Mouse (Mus musculus) kidney, embryonic 14.5 days (tissue): Measurements from ENCODE around the gene Lama2. TPM values are rescaled to one million over a fixed set of nuclear protein-coding genes. Genes with fewer than 3 reads are reported as not detected.
"Not testable (repeated sequence)": the region's sequence is repeated elsewhere in the genome, so short reads cannot be mapped to it uniquely, and the experiment has no call there.

Source experiments
- ATAC-seq: fragments of 200-750 bp; cut with Nextera tagmentation; 2 replicates; pipeline ENCODE4 v1.8.0; 2017; ENCODE audit warnings: moderate number of reproducible peaks, mild to moderate bottlenecking, moderate TSS enrichment, moderate library complexity; ENCODE audit not compliant: low FRiP score, low TSS enrichment
- H3K27ac ChIP-seq: fragments of 300-500 bp; sonication (generic); 2 replicates; pipeline ENCODE4 v1.5.1; 2014; ENCODE audit warnings: low read depth, mild to moderate bottlenecking, low read length, moderate library complexity, mixed read lengths
- H3K27me3 ChIP-seq: fragments of 300-500 bp; sonication (generic); 2 replicates; pipeline ENCODE4 v1.6.1; 2014; ENCODE audit warnings: mild to moderate bottlenecking, low read length; ENCODE audit not compliant: control insufficient read depth, insufficient read depth
- H3K36me3 ChIP-seq: fragments of 300-500 bp; sonication (generic); 2 replicates; pipeline ENCODE4 v1.6.1; 2014; ENCODE audit warnings: low read length, mixed read lengths; ENCODE audit not compliant: control insufficient read depth, insufficient read depth
- H3K4me1 ChIP-seq: fragments of 300-500 bp; sonication (generic); 2 replicates; pipeline ENCODE4 v1.6.1; 2014; ENCODE audit warnings: low read length, mixed read lengths; ENCODE audit not compliant: control insufficient read depth, insufficient read depth
- H3K4me2 ChIP-seq: fragments of 300-500 bp; sonication (generic); replicated peaks from 2 replicates; pipeline ENCODE4 v1.6.1; 2014; ENCODE audit warnings: low read depth, mild to moderate bottlenecking, low read length
- H3K4me3 ChIP-seq: fragments of 300-500 bp; sonication (generic); 2 replicates; pipeline ENCODE4 v1.5.1; 2014; ENCODE audit warnings: mild to moderate bottlenecking, low read length
- H3K9ac ChIP-seq: fragments of 300-500 bp; sonication (generic); 2 replicates; pipeline ENCODE4 v1.6.1; 2014; ENCODE audit warnings: low read depth, mild to moderate bottlenecking, low read length, moderate library complexity
- H3K9me3 ChIP-seq: fragments of 300-500 bp; sonication (generic); 2 replicates; pipeline ENCODE4 v1.6.1; 2016; ENCODE audit warnings: low read length; ENCODE audit not compliant: control insufficient read depth
- WGBS: fragments of 180-500 bp; shearing (Covaris S2); extraction: QIAGEN DNeasy Blood & Tissue Kit; methylation state at CpG from one replicate; pipeline ENCODE4 v1.1.7; 2014; 5-methylcytosine and 5-hydroxymethylcytosine counted together
- polyA plus RNA-seq: library from polyadenylated mRNA; unstranded; fragments of >200 nt; fragmentation: Nextera tagmentation; extraction: Ambion mirVana; gene quantifications from 2 replicates; pipeline ENCODE4 v1.2.1, GENCODE M21; 2014

Gene Lama2
- polyA plus RNA-seq, 1 experiment from 2014 or later: 18.1 TPM

GRCm38 (mm10) chr10:26950448-26950847, 669.1 kb downstream of the Lama2 start:
- Histone ChIP-seq H3K27ac (no peak overlapping the region), H3K9me3 (no peaks in the 10 kb centered on the region), H3K36me3 (no peaks in the 10 kb centered on the region), H3K9ac (no peak overlapping the region), H3K4me2 (no peak overlapping the region), H3K4me1 (no peaks in the 10 kb centered on the region), H3K27me3 (no peaks in the 10 kb centered on the region), H3K4me3 (no peak overlapping the region)
- WGBS: 86% methylated on average over 7 of the region's 7 CpGs
- no peak for ATAC-seq

- no peak for ATAC-seq
- H3K9ac ChIP-seq: no peak overlapping the region
- H3K4me1 ChIP-seq: no peaks in the 10 kb centered on the region
- no peaks in the 10 kb centered on the region for H3K9me3 ChIP-seq
- 78% methylated on average over 8 of the region's 8 CpGs for WGBS
- no peak overlapping the region for H3K27ac ChIP-seq
- H3K4me2 ChIP-seq: no peak overlapping the region
- H3K36me3 ChIP-seq: no peaks in the 10 kb centered on the region
- H3K27me3 ChIP-seq: no peaks in the 10 kb centered on the region
- H3K4me3 ChIP-seq: no peak overlapping the region
Observed at GRCm38 (mm10) chr10:26949667-26950066, 669.9 kb downstream of the Lama2 start.

- H3K9me3 ChIP-seq: no peaks in the 10 kb centered on the region
- H3K4me1 ChIP-seq: no peaks in the 10 kb centered on the region
- H3K27me3 ChIP-seq: no peaks in the 10 kb centered on the region
- H3K36me3 ChIP-seq: no peaks in the 10 kb centered on the region
- no peak overlapping the region for H3K9ac ChIP-seq
- ATAC-seq: no peak
- no peak overlapping the region for H3K4me2 ChIP-seq
- H3K27ac ChIP-seq: no peak overlapping the region
- WGBS: 83% methylated on average over 2 of the region's 2 CpGs
- H3K4me3 ChIP-seq: no peak overlapping the region
Observed at GRCm38 (mm10) chr10:26948331-26948730, 671.2 kb downstream of the Lama2 start.

- Histone ChIP-seq H3K4me3 (no peak overlapping the region), H3K4me2 (no peak overlapping the region), H3K36me3 (no peaks in the 10 kb centered on the region), H3K27ac (no peak overlapping the region), H3K9ac (no peak overlapping the region), H3K9me3 (no peaks in the 10 kb centered on the region), H3K27me3 (no peaks in the 10 kb centered on the region), H3K4me1 (no peaks in the 10 kb centered on the region)
- ATAC-seq: no peak
- 80% methylated on average over 1 of the region's 1 CpGs for WGBS
Observed at GRCm38 (mm10) chr10:26939549-26939948, 680.0 kb downstream of the Lama2 start.

- not testable (repeated sequence) for H3K27ac ChIP-seq, H3K4me1 ChIP-seq, H3K4me2 ChIP-seq, H3K4me3 ChIP-seq, H3K9me3 ChIP-seq, H3K9ac ChIP-seq, ATAC-seq, H3K27me3 ChIP-seq, H3K36me3 ChIP-seq
- 84% methylated on average over 4 of the region's 4 CpGs for WGBS
Observed at GRCm38 (mm10) chr10:26938464-26938863, 681.1 kb downstream of the Lama2 start.

- not testable (repeated sequence) for ATAC-seq, H3K27me3 ChIP-seq, H3K9ac ChIP-seq, H3K4me2 ChIP-seq, H3K9me3 ChIP-seq, H3K36me3 ChIP-seq, H3K27ac ChIP-seq, H3K4me3 ChIP-seq, H3K4me1 ChIP-seq
- WGBS: 89% methylated on average over 6 of the region's 6 CpGs
Observed at GRCm38 (mm10) chr10:26936056-26936455, 683.5 kb downstream of the Lama2 start.
